Mouse (Mus musculus): ENCODE results near the gene Camta1.
A peak's percentile ranks its signal among the peaks of the same experiment; 100 is the strongest.

Gene Camta1

GRCm38 (mm10) chr4:151738875-151739274 is 122.8 kb downstream of the Camta1 start:
- DNase-seq (ENCODE audit: low spot score in 2 of 2): no peak

GRCm38 (mm10) chr4:151738280-151738679 is 123.4 kb downstream of the Camta1 start:
- no peak for DNase-seq (ENCODE audit: low spot score in 2 of 2)

GRCm38 (mm10) chr4:151732668-151733067 is 129.0 kb downstream of the Camta1 start:
- no peak for DNase-seq (ENCODE audit: low spot score in 2 of 2)

GRCm38 (mm10) chr4:151730037-151730759 is 131.5 kb downstream of the Camta1 start:
- DNase-seq (ENCODE audit: low spot score in 2 of 2): no peak

DNA sequence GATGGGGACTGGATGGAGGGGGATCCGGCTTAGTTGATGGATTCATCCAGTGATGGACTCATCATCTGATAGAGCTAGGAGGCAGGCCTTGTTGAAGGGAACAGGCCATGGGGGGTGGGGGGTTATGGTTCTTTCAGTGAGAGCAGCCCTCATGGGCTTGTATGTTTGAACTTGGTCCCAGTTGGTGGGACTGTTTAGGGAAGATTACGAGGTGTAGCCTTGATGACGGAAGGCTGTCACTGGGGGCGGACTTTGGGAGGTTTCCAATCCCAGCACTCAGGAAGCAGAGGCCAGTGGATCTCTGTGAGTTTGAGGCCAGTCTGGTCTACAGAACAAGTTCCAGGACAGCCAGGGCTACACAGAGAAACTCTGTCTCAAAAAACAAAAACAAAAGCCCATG is 132.6 kb downstream of the Camta1 start:
- no peak for DNase-seq (ENCODE audit: low spot score in 2 of 2)

- peak in 1 of 2 experiments; percentile 36 for DNase-seq (ENCODE audit: low spot score in 2 of 2)
Measured at GRCm38 (mm10) chr4:151728391-151729065, 133.1 kb downstream of the Camta1 start.

GRCm38 (mm10) chr4:151726396-151726795 is 135.3 kb downstream of the Camta1 start:
- no peak for DNase-seq (ENCODE audit: low spot score in 2 of 2)

DNA sequence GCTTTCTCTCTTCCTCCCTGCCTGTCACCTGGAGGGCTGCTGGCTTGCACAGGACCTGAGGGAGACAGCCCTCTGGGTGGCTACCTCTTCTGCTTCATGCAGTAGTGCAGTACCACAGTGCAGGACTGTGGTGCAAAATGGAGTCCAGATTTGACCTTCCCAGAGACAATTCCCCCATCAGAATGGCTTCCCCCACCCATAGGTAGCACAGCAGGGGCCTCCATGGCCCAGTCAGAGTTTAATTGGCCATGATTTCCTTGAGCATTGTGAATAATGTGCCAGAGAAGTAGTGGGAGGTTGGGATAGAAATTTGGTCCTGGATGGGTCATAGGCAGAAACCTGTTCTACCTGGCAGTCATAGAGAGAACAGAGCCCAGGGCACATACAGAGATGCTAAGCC is 136.8 kb downstream of the Camta1 start:
- no peak for DNase-seq (ENCODE audit: low spot score in 2 of 2)

- DNase-seq (ENCODE audit: low spot score in 2 of 2): no peak
Measured at GRCm38 (mm10) chr4:151720722-151721467, 140.8 kb downstream of the Camta1 start.

DNA sequence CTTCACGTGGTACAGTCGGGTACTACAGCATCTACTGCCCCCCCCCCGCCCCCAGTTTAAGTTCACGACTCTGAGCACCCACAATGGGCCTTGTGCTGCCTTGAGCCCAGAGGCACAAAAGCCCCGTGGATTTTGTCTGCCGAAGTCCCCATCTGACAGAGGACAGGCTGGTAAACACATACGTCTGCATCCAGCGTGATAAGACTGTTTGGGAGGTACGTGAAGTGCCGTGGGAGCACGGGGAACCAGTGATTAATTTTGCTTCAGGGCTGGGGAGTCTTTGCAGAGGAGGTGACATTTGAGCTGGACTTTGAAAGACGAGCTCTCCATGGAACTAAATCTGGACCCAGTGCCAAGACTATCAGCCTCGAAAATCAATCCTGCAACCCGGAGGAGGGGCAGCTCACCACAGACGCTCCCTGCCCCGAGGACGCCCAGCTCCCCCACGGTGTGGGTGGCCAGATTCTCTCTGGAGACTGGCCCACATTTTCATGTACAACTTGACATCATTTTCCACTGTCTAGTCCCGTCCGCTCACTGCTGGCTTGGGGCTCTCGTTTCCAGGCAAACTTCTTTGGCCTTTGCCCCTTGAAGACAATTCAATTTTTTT is 142.7 kb downstream of the Camta1 start:
- DNase-seq (ENCODE audit: low spot score in 2 of 2): no peak

- DNase-seq (ENCODE audit: low spot score in 2 of 2): no peak
Measured at GRCm38 (mm10) chr4:151717864-151718263, 143.8 kb downstream of the Camta1 start.

DNA sequence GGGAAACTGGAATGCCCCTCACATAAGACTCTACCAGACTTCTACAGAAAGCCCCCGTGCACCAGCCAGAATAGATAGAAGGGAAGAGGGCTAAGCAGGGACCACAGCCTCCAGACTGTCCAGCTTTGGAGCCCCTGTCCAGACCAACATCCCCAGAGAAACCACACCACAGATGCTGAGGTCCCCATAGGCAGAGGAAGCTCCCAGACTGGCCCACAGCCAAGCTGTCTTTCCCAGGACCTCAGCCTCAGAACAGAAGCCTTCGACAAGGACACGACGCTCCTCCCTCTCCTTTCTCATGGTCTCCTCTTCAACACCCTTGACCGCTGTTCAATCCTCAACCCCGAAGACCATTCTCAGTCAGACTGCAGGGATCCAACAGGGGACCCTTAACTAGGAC is 148.0 kb downstream of the Camta1 start:
- DNase-seq (ENCODE audit: low spot score in 2 of 2): no peak

DNA sequence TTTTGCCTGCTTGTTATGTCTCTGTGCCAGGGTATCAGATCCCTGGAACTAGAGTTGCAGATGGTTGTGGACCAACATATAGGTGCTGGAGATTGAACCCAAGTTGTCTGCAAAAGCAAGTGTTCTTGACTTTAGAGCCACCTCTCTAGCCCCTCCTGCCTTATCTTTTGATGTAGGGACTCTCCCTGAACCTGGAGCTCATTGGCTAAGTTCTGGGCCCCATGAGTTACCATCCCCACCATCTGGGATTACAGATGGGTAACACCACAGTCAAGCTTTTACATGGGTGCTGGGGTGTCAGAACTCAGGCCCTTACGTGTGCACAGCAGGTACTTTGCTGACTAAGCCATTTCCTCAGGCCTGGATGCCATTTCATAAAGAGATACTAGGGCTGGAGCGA is 150.3 kb downstream of the Camta1 start:
- no peak for DNase-seq (ENCODE audit: low spot score in 2 of 2)

DNA sequence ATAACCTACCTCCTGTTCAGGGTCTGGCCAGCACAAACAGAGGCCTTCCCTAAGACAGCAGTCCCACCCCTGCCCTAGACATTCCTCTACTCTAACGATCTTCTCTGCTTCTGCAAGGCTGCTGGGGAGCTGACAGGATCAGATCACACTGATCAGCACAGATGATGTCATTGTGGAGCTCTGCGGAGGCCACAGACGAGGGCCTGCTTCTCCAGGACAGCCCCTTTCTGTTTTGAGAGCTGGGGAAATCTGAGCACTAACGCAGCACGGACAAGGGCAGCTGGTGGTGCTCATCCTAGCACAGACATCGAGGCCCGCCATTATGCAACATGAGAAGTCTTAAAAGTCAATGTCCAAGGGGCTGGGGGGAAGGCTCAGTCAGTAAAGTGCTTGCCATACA is 151.2 kb downstream of the Camta1 start:
- DNase-seq (ENCODE audit: low spot score in 2 of 2): no peak

DNA sequence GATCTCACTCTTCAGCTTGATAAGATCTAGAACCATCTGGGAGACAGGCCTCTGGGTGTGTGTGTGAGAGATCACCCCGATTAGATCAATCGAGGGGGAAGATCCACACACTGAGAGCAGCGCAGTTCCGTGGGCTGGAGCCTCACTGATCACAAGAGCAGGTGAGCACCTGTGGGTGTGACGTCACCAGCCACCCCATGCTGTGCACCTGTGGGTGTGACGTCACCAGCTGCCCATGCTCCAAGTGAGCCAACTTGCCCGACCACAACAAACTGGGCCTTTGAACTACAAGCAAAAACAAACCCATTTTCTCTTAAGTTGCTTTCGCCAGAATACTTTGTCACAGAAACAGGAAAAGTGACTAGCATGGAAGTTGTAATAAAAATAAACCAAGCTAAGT is 152.4 kb downstream of the Camta1 start:
- DNase-seq (ENCODE audit: low spot score in 2 of 2): no peak

DNA sequence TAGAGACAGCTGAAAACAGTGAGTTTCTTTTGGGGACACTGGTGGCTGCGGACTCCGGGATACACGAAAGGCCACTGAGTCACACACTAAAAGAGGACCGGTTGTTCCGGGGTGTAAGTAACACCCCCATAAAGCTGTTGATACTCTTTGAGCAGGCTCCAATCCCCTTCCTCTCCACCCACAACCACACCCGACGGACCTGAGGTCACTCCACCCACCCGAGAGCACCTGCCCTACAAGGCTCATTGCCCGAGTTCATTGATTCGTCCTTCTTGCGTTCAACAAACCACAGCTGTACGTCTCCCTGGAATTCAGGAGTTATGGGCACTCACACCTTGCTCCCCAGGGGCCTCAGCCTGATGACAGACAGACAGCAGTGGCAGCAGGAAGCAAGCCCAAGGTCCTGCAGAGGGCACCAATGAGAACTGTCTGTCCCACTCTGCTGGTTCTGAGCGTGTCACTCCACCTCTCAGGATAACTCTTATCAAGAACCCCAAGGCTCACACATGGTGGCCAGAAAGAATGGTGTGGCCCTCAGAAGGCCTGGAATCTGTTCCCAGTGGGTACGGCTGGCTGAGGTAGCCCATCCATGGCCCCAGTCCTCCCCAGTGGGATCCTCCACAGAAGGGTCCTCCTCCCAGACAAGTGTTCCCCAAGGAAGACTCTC is 158.5 kb downstream of the Camta1 start:
- DNase-seq (ENCODE audit: low spot score in 2 of 2): no peak

DNA sequence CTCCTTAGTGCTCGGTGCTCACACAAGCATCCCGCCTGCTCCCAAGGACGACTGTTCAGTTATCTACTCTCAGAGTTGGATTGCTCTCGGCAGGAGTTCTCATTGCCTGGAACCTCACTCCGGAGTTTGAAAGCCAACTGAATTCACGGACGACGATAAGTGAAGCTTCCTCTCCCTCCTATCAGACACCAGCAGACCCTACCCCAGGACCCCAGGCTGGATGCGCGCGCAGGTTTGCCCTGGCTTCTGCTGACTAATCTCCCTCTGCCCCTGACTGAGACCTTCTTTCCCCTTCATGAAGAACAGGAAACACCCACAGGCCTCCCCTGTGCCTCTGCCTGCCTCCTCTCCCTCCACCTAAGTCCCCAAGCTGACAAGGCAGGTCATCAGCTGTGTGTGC is 159.2 kb downstream of the Camta1 start:
- no peak for DNase-seq (ENCODE audit: low spot score in 2 of 2)

DNA sequence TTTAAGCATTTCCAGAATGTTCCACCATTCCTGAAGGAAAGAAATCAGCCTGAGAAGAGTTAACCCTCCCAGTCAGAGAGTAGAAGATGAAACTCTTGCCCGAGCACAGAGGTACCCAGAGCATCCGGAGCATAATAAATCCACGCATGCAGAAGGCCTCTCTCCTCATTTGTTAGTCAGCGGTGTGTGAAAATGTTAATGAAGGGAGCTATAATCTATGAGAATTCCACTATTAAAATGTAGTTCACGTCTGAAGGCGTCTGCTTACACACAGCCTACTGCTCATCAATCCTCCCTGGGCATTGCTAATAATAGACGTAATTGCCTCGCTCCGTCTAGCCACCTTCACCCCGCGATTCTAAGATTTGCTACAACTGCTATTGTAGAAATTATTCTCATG is 165.7 kb downstream of the Camta1 start:
- DNase-seq (ENCODE audit: low spot score in 2 of 2): no peak

DNA sequence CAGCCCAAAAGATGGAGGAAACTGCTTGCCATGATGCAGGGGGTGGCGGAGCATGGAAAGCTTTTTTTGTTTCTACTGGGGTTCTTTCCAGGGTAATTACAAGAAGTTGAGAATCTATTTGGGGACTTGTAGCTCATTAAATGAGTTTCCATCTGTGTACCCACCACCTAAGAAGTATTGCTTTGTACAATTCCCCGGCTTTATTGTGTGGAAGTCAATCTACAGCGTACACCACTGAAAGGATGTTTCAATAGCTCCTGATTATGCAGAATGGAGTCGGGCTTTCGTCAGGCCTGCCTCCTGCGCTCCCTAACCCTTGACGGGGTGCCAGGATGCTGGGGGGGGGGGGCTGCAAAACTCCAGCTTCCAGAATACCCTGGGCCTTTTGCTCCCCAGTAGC is 167.1 kb downstream of the Camta1 start:
- no peak for DNase-seq (ENCODE audit: low spot score in 2 of 2)

DNA sequence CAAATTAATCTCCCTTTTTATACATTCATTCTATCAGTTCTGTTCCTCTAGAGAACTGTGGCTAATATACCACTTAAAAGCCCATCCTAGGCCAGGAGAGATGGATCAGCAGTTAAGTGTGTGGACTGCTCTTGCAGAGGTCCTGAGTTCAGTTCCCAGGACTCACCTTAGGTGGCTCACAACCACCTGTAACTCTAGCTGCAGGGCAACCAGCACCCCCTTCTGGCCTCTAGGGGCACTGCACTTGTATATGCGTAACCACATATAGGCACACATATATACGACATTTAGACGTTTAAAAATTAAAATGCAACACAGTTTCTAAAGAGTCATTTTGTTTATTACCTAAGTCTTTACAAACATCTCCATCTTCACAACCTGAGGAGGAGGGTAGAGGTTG is 167.6 kb downstream of the Camta1 start:
- no peak for DNase-seq (ENCODE audit: low spot score in 2 of 2)

DNA sequence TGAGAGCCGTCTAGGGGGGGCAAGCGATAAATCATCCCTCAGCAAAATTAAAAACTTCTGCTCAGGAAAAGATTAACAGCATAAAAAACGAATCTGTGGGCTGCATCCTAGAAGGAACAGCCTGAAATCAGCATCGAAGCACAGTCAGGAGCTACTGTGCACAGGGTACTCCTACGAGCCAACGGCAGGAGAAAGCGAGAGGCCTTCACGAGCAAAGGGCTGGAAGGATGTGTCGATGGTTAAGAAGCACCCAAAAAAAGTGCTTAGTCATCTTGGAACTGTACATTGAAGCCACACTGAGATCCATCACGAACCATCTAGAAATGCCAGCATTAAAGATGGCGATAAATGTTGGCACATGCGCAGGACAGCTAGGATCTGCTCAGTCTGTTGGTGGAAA is 171.6 kb downstream of the Camta1 start:
- no peak for DNase-seq (ENCODE audit: low spot score in 2 of 2)

DNA sequence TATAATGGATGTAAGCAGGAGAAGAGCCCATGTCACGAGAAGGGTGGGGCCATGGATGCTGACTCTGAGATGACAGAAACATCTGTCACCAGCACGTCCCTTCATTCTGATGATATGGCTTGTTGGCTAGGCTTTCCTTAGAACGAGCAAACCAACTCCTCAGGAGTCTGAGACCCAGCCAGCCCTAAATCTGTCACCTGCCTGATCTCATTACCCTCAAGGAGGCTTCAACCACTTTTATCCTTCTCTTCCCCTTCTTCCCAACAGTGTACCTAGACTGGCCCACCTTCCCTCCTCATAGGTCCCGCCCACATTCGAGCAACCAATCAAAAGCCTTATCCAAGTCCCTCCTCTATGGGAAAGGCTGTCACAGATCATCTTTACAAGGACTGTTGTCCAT is 173.5 kb downstream of the Camta1 start:
- no peak for DNase-seq (ENCODE audit: low spot score in 2 of 2)

Measured in frontal cortex, postnatal 14 days (tissue).